Mouse (Mus musculus) limb, embryonic 11.5 days (tissue): ENCODE measurements at regions not wholly inside any gene's neighbourhood (a gene's known extent, or its start where the extent isn't known, plus 50 kb on each side); places are given as distances from the start of the nearest gene placed in this dataset.

Experiments
- ATAC-seq: fragments of 200-750 bp; cut with Nextera tagmentation; 2 replicates; pipeline ENCODE4 v1.8.0; 2017; ENCODE audit warnings: low read depth; ENCODE audit not compliant: insufficient number of reproducible peaks, low FRiP score, low TSS enrichment
- DNase-seq: peaks from one replicate; pipeline ENCODE4 v3.0.0-alpha.2; 2015; ENCODE audit warnings: low spot score
- H3K27ac ChIP-seq: fragments of 300-500 bp; sonication (generic); replicated peaks from 2 replicates; pipeline ENCODE4 v1.5.1; 2014; ENCODE audit warnings: low read depth, mild to moderate bottlenecking, low read length
- H3K27me3 ChIP-seq: fragments of 300-500 bp; sonication (generic); 2 replicates; pipeline ENCODE4 v1.6.1; 2014; ENCODE audit warnings: mild to moderate bottlenecking, low read length, mixed read lengths; ENCODE audit not compliant: control insufficient read depth, insufficient read depth
- H3K36me3 ChIP-seq: fragments of 300-500 bp; sonication (generic); 2 replicates; pipeline ENCODE4 v1.6.1; 2014; ENCODE audit warnings: mild to moderate bottlenecking, low read length, moderate library complexity, mixed read lengths; ENCODE audit not compliant: control insufficient read depth, insufficient read depth
- H3K4me1 ChIP-seq: fragments of 300-500 bp; sonication (generic); 2 replicates; pipeline ENCODE4 v1.6.1; 2014; ENCODE audit warnings: low read length, mixed read lengths; ENCODE audit not compliant: control insufficient read depth, insufficient read depth
- H3K4me2 ChIP-seq: fragments of 300-500 bp; sonication (generic); 2 replicates; pipeline ENCODE4 v1.6.1; 2014; ENCODE audit warnings: low read depth, mild to moderate bottlenecking, moderate library complexity; ENCODE audit not compliant: severe bottlenecking
- H3K4me3 ChIP-seq: fragments of 300-500 bp; sonication (generic); 2 replicates; pipeline ENCODE4 v1.5.1; 2014; ENCODE audit warnings: low read depth, low read length
- H3K9ac ChIP-seq: fragments of 300-500 bp; sonication (generic); 2 replicates; pipeline ENCODE4 v1.6.1; 2014; ENCODE audit warnings: mild to moderate bottlenecking, low read length
- H3K9me3 ChIP-seq: fragments of 300-500 bp; sonication (generic); 2 replicates; pipeline ENCODE4 v1.6.1; 2016; ENCODE audit warnings: low read length; ENCODE audit not compliant: control insufficient read depth
- WGBS: fragments of 180-500 bp; shearing (Covaris S2); extraction: QIAGEN DNeasy Blood & Tissue Kit; methylation state at CpG from one replicate; pipeline ENCODE4 v1.1.7; 2014; 5-methylcytosine and 5-hydroxymethylcytosine counted together

- H3K36me3 ChIP-seq, result no peaks in the 10 kb centered on the region
- WGBS, result 86% methylated on average over 17 of the region's 17 CpGs
- H3K4me1 ChIP-seq, result no peaks in the 10 kb centered on the region
- H3K9ac ChIP-seq, result no peak overlapping the region
- no peak overlapping the region for H3K27ac ChIP-seq
- H3K4me2 ChIP-seq, result no peak overlapping the region
- ATAC-seq (no peak), DNase-seq (no peak)
- no peak overlapping the region for H3K4me3 ChIP-seq
- H3K27me3 ChIP-seq, result no peaks in the 10 kb centered on the region
- no peaks in the 10 kb centered on the region for H3K9me3 ChIP-seq
Observed at GRCm38 (mm10) chr2:169524429-169524828, 63.1 kb downstream of the Gm11011 start.

DNA sequence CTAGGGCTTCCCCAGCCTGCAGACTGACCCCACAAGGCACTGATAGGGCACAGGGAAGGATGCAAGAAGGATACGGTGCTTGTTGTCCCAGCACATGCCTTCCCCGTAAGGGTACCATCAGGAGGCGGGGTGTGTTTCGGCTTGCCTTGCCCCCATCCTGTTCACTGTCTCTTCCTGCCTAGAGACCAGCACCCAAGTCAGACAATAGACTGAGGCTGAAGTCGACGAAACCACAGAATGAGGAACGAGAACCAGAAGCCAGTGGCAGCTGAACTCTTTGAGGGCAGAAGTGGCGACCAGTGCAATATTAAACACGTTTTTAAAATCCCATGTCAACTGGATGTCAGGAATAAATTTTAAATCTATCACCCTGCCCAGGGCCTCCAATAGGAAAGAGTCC lies 67.6 kb downstream of the Gm11011 start:
- no peaks in the 10 kb centered on the region for H3K4me1 ChIP-seq
- no peak overlapping the region for H3K27ac ChIP-seq
- 76% methylated on average over 9 of the region's 9 CpGs for WGBS
- ATAC-seq, result no peak
- DNase-seq, result no peak
- H3K4me2 ChIP-seq, result no peak overlapping the region
- H3K9ac ChIP-seq, result no peak overlapping the region
- no peak overlapping the region for H3K4me3 ChIP-seq
- no peaks in the 10 kb centered on the region for H3K9me3 ChIP-seq
- no peaks in the 10 kb centered on the region for H3K27me3 ChIP-seq
- no peaks in the 10 kb centered on the region for H3K36me3 ChIP-seq

GRCm38 (mm10) chr2:169515350-169515749 lies 72.2 kb downstream of the Gm11011 start:
- WGBS, result 81% methylated on average over 11 of the region's 11 CpGs
- H3K36me3 ChIP-seq, result no peaks in the 10 kb centered on the region
- H3K4me3 ChIP-seq, result no peak overlapping the region
- no peaks in the 10 kb centered on the region for H3K4me1 ChIP-seq
- H3K9ac ChIP-seq, result no peak overlapping the region
- H3K27ac ChIP-seq, result no peak overlapping the region
- no peak for DNase-seq
- no peaks in the 10 kb centered on the region for H3K9me3 ChIP-seq
- H3K27me3 ChIP-seq, result no peaks in the 10 kb centered on the region
- ATAC-seq, result no peak
- H3K4me2 ChIP-seq, result no peak overlapping the region

- no peaks in the 10 kb centered on the region for H3K27me3 ChIP-seq
- H3K9ac ChIP-seq, result no peak overlapping the region
- H3K9me3 ChIP-seq, result no peaks in the 10 kb centered on the region
- 84% methylated on average over 2 of the region's 2 CpGs for WGBS
- H3K4me2 ChIP-seq, result no peak overlapping the region
- H3K4me1 ChIP-seq, result 0 out of 2 replicates have a peak, but pooled peaks cover 3% of the 10 kb centered on the region
- no peak overlapping the region for H3K4me3 ChIP-seq
- H3K36me3 ChIP-seq, result no peaks in the 10 kb centered on the region
- no peak overlapping the region for H3K27ac ChIP-seq
- DNase-seq (no peak), ATAC-seq (no peak)
Observed at GRCm38 (mm10) chr2:169510741-169511140, 76.8 kb downstream of the Gm11011 start.

DNA sequence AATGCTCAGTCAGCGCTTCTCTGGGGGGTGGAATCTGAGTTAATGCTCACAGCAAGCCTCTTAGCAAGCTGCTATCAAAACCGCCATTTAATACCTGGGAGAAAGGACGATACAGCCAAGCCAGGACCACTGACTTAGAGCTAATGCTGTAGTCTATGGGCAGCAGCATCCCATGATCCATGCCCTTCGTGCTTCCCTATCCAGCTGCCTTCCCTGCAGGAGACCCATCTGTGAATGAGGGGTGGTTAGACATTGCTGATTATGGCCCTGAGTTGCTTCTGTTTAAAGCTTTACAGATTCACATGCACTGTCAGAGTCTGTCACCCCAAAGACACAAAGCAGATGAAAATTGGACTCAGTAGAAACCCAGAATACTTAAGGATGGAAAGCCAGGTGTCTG lies 78.1 kb downstream of the Gm11011 start:
- 89% methylated on average over 4 of the region's 4 CpGs for WGBS
- H3K27ac ChIP-seq, result no peak overlapping the region
- H3K4me1 ChIP-seq, result peaks cover 6% of the 10 kb centered on the region; the same call in 1 of the 2 replicates
- H3K9me3 ChIP-seq, result no peaks in the 10 kb centered on the region
- H3K36me3 ChIP-seq, result no peaks in the 10 kb centered on the region
- H3K27me3 ChIP-seq, result no peaks in the 10 kb centered on the region
- DNase-seq (no peak), ATAC-seq (no peak)
- no peak overlapping the region for H3K4me3 ChIP-seq
- no peak overlapping the region for H3K4me2 ChIP-seq
- no peak overlapping the region for H3K9ac ChIP-seq

DNA sequence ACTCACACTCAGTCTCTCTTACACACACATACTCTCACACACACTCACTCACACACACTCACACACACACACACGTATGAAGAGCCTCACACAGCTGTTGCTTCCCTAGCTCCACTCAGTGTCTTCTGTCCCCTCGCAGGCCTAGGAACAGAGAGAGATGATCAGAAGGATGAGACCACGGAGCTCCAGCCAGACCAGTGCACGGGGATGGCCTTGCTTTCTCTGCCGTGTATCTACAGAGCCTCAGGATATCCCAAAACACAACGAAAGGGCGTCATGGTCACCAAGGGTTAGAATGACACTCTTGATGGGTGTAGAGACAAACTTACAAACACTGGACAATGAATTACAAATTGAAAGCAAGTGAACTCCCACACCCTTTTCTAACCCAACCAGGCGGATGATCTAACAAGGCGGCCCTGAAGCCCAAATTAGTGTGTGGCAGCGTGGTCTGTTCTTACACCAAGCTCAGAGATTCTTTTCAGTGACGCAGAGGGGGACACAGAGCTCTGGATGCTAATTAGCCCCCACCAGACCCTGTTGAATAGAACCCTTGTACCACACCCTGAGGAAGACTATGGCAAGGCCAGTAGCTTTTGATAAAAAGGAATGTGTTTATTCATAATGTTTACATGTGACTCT lies 83.0 kb downstream of the Gm11011 start:
- Histone ChIP-seq H3K4me2 (no peak overlapping the region), H3K27me3 (no peaks in the 10 kb centered on the region), H3K4me3 (no peak overlapping the region), H3K4me1 (peaks cover 13% of the 10 kb centered on the region), H3K36me3 (no peaks in the 10 kb centered on the region), H3K9ac (no peak overlapping the region), H3K9me3 (no peaks in the 10 kb centered on the region), H3K27ac (no peak overlapping the region)
- 91% methylated on average over 11 of the region's 11 CpGs for WGBS
- no peak for DNase-seq
- ATAC-seq, result no peak

- WGBS, result 68% methylated on average over 6 of the region's 6 CpGs
- no peak for DNase-seq
Observed at GRCm38 (mm10) chr2:169503598-169503958, 84.0 kb downstream of the Gm11011 start.

GRCm38 (mm10) chr2:169502717-169503597 lies 84.6 kb downstream of the Gm11011 start:
- 0 out of 2 replicates have a peak overlapping the region, but pooled peaks have one; percentile 10 for H3K4me2 ChIP-seq
- H3K9ac ChIP-seq, result no peak overlapping the region
- H3K27me3 ChIP-seq, result no peaks in the 10 kb centered on the region
- H3K9me3 ChIP-seq, result no peaks in the 10 kb centered on the region
- peaks cover 13% of the 10 kb centered on the region for H3K4me1 ChIP-seq
- H3K4me3 ChIP-seq, result no peak overlapping the region
- DNase-seq (no peak), ATAC-seq (no peak)
- WGBS, result 30% methylated on average over 19 of the region's 19 CpGs
- H3K27ac ChIP-seq, result no peak overlapping the region
- H3K36me3 ChIP-seq, result no peaks in the 10 kb centered on the region

More at GRCm38 (mm10) chr2:169503598-169503958, 84.0 kb downstream of the Gm11011 start:
- Histone ChIP-seq H3K4me1 (peaks cover 13% of the 10 kb centered on the region), H3K27me3 (no peaks in the 10 kb centered on the region), H3K4me3 (no peak overlapping the region), H3K4me2 (no peak overlapping the region), H3K36me3 (no peaks in the 10 kb centered on the region), H3K9me3 (no peaks in the 10 kb centered on the region), H3K9ac (no peak overlapping the region), H3K27ac (no peak overlapping the region)
- no peak for ATAC-seq
